Mouse (Mus musculus): ENCODE results near the gene Bcas3. TPM values are rescaled to one million over a fixed set of nuclear protein-coding genes. Genes with fewer than 3 reads are reported as not detected.

The Bcas3 gene
- polyA plus RNA-seq, 1 experiment: 25.3 TPM

DNA sequence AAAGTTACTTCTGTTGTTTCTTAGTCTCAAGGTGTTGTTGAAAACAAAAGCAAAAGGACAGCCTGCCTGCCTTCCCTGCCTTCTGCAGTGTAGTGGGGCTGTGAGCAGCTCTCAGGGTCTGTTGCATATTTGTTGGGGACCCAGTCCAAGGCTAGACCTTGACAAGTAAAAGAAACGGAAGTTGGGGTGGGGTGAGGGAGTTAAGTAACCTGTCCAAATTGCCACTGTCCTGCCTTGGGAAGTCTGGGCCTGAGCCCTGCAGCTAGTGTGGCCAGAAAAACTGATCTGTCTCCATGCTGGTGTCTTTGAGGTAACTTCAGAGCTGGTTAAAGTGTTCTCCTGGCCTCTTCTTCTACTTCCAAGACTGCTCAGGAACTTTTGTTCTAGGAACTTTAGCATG is 354.5 kb downstream of the Bcas3 start:
- Histone ChIP-seq H3K27ac (ENCODE audit: insufficient read depth, low read length) (no peak overlapping the region), H3K4me3 (ENCODE audit: extremely low read depth, insufficient read depth, insufficient read length) (no peak overlapping the region), H3K4me1 (ENCODE audit: control insufficient read depth, insufficient read depth, insufficient read length) (no peaks in the 10 kb centered on the region), H3K36me3 (ENCODE audit: control insufficient read depth, insufficient read depth, low read length) (no peaks in the 10 kb centered on the region), H3K27me3 (ENCODE audit: control insufficient read depth, insufficient read depth, low read length) (no peaks in the 10 kb centered on the region)
- no peak for TF ChIP-seq POLR2A (IDR thresholded peaks at IDR 0.05; ENCODE audit: low read depth, low read length)
- no peak for TF ChIP-seq CTCF (IDR thresholded peaks at IDR 0.05; ENCODE audit: extremely low read depth, insufficient read depth, insufficient read length, insufficient replicate concordance)
- 74% methylated on average over 1 of the region's 1 CpGs for WGBS
- no peak for DNase-seq (ENCODE audit: low read depth in 1 of 2, low spot score in 2 of 2)

DNA sequence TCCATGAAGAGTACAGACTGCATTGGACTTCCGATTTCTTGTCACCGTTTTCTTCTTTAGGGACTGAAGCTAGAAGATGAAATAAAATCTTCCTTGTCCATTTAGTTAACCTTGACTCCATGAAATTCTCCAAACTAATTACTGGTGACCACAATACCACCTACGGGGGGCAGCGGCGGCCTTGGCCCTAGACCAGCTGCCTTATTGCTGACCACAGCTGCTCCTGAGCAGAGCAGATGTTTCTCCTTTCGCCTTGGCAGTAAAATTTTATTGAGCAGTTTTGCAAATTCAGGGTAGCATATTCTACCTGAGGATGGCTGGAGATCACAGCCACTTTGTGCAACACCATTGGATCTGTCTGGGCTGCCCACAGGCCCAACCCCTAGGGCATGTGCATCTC is 356.2 kb downstream of the Bcas3 start:
- H3K4me1 ChIP-seq (ENCODE audit: control insufficient read depth, insufficient read depth, insufficient read length): peaks cover 2% of the 10 kb centered on the region; the same call in 1 of the 2 replicates
- no peak overlapping the region for H3K4me3 ChIP-seq (ENCODE audit: extremely low read depth, insufficient read depth, insufficient read length)
- H3K36me3 ChIP-seq (ENCODE audit: control insufficient read depth, insufficient read depth, low read length): no peaks in the 10 kb centered on the region
- TF ChIP-seq CTCF (IDR thresholded peaks at IDR 0.05; ENCODE audit: extremely low read depth, insufficient read depth, insufficient read length, insufficient replicate concordance) (no peak), POLR2A (IDR thresholded peaks at IDR 0.05; ENCODE audit: low read depth, low read length) (no peak)
- H3K27ac ChIP-seq (ENCODE audit: insufficient read depth, low read length): no peak overlapping the region
- no peaks in the 10 kb centered on the region for H3K27me3 ChIP-seq (ENCODE audit: control insufficient read depth, insufficient read depth, low read length)
- 84% methylated on average over 6 of the region's 6 CpGs for WGBS
- DNase-seq (ENCODE audit: low read depth in 1 of 2, low spot score in 2 of 2): no peak

DNA sequence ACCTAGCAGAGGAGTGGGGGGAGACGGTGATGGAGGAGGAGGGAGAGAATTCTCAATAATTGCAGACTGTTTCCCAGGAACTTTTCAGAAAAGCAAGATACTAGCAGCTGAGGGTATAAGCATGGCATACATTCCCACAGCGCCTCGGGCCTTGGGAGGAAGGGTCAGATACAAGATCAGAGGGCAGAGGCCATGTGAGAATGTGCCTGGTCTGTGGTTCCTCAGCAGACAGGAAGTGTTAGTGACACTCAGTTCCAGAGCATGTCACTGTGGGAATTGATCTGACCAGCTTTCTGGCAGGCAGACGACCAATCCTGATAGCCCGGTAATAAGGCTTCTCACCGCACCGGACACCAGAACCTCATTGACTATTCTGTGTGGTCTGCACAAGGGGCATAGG is 357.2 kb downstream of the Bcas3 start:
- no peak overlapping the region for H3K4me3 ChIP-seq (ENCODE audit: extremely low read depth, insufficient read depth, insufficient read length)
- DNase-seq (ENCODE audit: low read depth in 1 of 2, low spot score in 2 of 2): no peak
- 79% methylated on average over 7 of the region's 7 CpGs for WGBS
- no peak overlapping the region for H3K27ac ChIP-seq (ENCODE audit: insufficient read depth, low read length)
- TF ChIP-seq CTCF (IDR thresholded peaks at IDR 0.05; ENCODE audit: extremely low read depth, insufficient read depth, insufficient read length, insufficient replicate concordance) (no peak), POLR2A (IDR thresholded peaks at IDR 0.05; ENCODE audit: low read depth, low read length) (no peak)
- H3K36me3 ChIP-seq (ENCODE audit: control insufficient read depth, insufficient read depth, low read length): no peaks in the 10 kb centered on the region
- H3K4me1 ChIP-seq (ENCODE audit: control insufficient read depth, insufficient read depth, insufficient read length): peaks cover 2% of the 10 kb centered on the region
- no peaks in the 10 kb centered on the region for H3K27me3 ChIP-seq (ENCODE audit: control insufficient read depth, insufficient read depth, low read length)

DNA sequence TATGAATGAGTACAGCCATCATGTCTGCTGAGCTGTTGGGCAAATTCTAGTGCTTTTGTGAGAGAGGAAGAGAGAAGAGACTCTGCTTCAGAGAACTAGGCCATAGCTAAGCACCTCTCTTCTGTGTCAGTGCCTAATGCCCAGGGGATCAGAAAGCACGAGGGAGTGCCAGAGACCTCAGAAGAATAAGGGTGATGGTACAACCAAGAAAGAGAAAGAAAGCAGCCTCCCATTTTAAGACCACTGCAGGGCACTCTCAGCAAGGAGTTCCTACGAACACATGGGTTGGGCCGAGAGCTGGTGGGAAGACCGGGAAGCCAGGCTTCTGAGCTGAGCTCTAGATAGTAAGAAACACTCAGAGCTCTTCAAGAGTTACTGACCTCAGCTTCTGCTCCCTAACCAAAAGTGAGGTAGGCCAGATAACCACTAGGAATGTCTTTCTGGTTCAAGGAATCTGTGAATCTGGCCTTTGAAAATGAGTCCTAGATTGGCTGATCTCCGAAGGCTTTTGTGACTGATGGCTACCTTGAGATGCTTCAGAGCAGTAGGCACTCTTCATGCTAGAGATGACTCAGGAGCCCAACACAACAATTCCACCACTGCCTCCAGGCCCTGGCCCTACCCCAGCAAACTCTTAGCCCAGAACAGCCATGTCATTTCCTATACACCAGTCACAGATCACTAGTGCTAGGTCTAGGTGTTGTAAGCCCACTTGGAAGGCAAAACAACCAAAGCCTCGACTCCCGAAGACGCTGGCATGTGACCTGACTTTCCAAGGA is 359.2 kb downstream of the Bcas3 start:
- no peak overlapping the region for H3K4me3 ChIP-seq (ENCODE audit: extremely low read depth, insufficient read depth, insufficient read length)
- TF ChIP-seq CTCF (IDR thresholded peaks at IDR 0.05; ENCODE audit: extremely low read depth, insufficient read depth, insufficient read length, insufficient replicate concordance) (no peak), POLR2A (IDR thresholded peaks at IDR 0.05; ENCODE audit: low read depth, low read length) (no peak)
- H3K27ac ChIP-seq (ENCODE audit: insufficient read depth, low read length): no peak overlapping the region
- H3K4me1 ChIP-seq (ENCODE audit: control insufficient read depth, insufficient read depth, insufficient read length): peaks cover 2% of the 10 kb centered on the region
- 91% methylated on average over 8 of the region's 8 CpGs for WGBS
- DNase-seq (ENCODE audit: low read depth in 1 of 2, low spot score in 2 of 2): no peak
- H3K27me3 ChIP-seq (ENCODE audit: control insufficient read depth, insufficient read depth, low read length): no peaks in the 10 kb centered on the region
- no peaks in the 10 kb centered on the region for H3K36me3 ChIP-seq (ENCODE audit: control insufficient read depth, insufficient read depth, low read length)

DNA sequence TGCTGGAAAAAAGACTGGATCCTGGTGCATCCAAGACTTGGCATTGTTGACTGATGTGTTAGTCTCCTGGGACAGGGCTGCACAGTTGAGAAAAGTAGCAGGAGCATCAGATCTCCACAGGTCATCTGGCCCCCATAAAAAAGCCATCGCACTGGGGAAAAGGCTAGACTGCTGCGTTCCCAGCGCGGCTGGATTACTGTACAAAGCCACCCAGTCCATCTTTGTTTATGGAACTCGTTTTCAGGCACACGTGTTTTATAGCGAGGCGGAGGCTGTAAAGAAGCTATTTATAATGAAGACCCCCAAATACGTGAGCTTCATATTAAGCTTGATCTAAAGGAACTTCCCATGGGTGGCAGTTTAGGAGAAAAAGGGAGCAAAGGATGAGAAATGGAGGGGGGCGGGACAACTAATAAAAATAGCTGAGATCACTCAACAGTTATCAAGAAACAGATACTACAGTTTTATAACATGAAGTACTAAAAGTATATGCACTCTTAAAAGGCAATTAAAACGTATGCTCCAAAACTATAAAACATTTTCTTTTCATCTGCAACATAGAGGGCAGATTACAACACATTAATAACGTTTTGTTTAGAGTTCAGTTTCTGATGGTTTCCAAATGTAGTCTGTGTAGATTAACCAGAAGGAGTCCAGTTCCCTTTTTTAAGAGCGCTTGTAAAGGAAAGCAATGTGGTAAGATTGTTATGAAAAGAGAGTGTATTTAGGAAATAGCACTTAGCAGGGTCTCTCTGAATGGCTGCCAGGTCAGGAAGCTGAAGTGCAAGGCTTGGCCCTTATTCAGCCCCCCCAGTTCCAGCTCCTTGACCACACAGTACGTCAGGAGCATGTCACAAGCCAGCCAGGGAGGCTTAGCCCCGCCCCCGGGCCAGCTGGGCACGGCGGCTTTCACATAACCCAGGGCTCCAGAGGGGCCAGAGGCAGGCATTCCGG is 360.2 kb downstream of the Bcas3 start:
- H3K4me3 ChIP-seq (ENCODE audit: extremely low read depth, insufficient read depth, insufficient read length): no peak overlapping the region
- peaks cover 2% of the 10 kb centered on the region for H3K4me1 ChIP-seq (ENCODE audit: control insufficient read depth, insufficient read depth, insufficient read length)
- 48% methylated on average over 19 of the region's 19 CpGs for WGBS
- TF ChIP-seq POLR2A (IDR thresholded peaks at IDR 0.05; ENCODE audit: low read depth, low read length): no peak
- no peak for TF ChIP-seq CTCF (IDR thresholded peaks at IDR 0.05; ENCODE audit: extremely low read depth, insufficient read depth, insufficient read length, insufficient replicate concordance)
- no peaks in the 10 kb centered on the region for H3K36me3 ChIP-seq (ENCODE audit: control insufficient read depth, insufficient read depth, low read length)
- H3K27me3 ChIP-seq (ENCODE audit: control insufficient read depth, insufficient read depth, low read length): no peaks in the 10 kb centered on the region
- DNase-seq (ENCODE audit: low read depth in 1 of 2, low spot score in 2 of 2): peak; percentile 25 to 40
- H3K27ac ChIP-seq (ENCODE audit: insufficient read depth, low read length): no peak overlapping the region

DNA sequence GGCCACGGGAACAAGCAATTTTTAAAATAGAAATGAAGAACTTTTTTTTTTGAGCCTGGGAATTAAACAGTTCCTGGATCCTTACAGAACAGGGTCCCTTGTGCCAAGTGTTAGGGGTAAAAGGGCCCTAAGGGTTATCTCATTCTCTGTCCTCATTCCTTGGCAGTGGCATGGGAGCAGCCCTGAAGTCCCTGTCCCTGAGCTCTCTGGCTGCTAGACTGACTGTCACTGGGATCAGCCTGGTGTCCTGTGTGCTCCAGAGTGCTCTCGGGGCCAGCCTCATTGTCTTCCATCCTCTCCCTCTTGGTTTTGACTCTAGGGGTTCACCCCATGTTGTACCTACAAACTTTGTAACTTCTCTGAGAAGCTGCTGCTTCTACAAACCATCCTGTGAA is 360.8 kb downstream of the Bcas3 start:
- whole genome bisulfite sequencing: 24% methylated on average over 2 of the region's 2 CpGs
- no peak for TF ChIP-seq POLR2A (IDR thresholded peaks at IDR 0.05; ENCODE audit: low read depth, low read length)
- TF ChIP-seq CTCF (IDR thresholded peaks at IDR 0.05; ENCODE audit: extremely low read depth, insufficient read depth, insufficient read length, insufficient replicate concordance): no peak
- DNase-seq (ENCODE audit: low read depth in 1 of 2, low spot score in 2 of 2): no peak
- peaks cover 2% of the 10 kb centered on the region for H3K4me1 ChIP-seq (ENCODE audit: control insufficient read depth, insufficient read depth, insufficient read length)
- no peak overlapping the region for H3K27ac ChIP-seq (ENCODE audit: insufficient read depth, low read length)
- no peak overlapping the region for H3K4me3 ChIP-seq (ENCODE audit: extremely low read depth, insufficient read depth, insufficient read length)
- no peaks in the 10 kb centered on the region for H3K36me3 ChIP-seq (ENCODE audit: control insufficient read depth, insufficient read depth, low read length)
- no peaks in the 10 kb centered on the region for H3K27me3 ChIP-seq (ENCODE audit: control insufficient read depth, insufficient read depth, low read length)
